In genomic region chr11:81369497-81370425, GRCm38 (mm10) we compare ENCODE assay signal across 14 mouse cellular contexts.
DNase-seq lines count a peak whose midpoint lies in the region; ATAC-seq lines count a peak whose summit lies in the region.
"Had no signal": no experiment of that assay in that cellular context is flagged by ENCODE, and none has a peak within 500 bp of the region (broad histone marks: within the 10 kb centered on the region; RNA-seq: fewer than 3 reads in every experiment).

No protein-coding gene starts in this region.

- peak overlapping the region; percentile 43 for H3K27ac ChIP-seq in kidney, embryonic 15.5 days
- H3K27ac ChIP-seq in neural tube, embryonic 11.5 days (ENCODE audit: low read depth, low read length), result 0 out of 2 replicates have a peak overlapping the region, but pooled peaks have one; percentile 17
- H3K27ac ChIP-seq: liver, embryonic 13.5 days; midbrain, embryonic 12.5 days; stomach, embryonic 15.5 days had no signal

- no peak overlapping the region for H3K9ac ChIP-seq in kidney, embryonic 15.5 days
- no peak overlapping the region for H3K9ac ChIP-seq in neural tube, embryonic 11.5 days (ENCODE audit: low read length)
- H3K9ac ChIP-seq: liver, embryonic 13.5 days; midbrain, embryonic 12.5 days; stomach, embryonic 15.5 days had no signal

- 25% methylated on average over 10 of the region's 10 CpGs for WGBS in kidney, embryonic 15.5 days
- WGBS in neural tube, embryonic 11.5 days, result 38% methylated on average over 10 of the region's 10 CpGs

- no peaks in the 10 kb centered on the region for H3K27me3 ChIP-seq in kidney, embryonic 15.5 days
- H3K27me3 ChIP-seq in neural tube, embryonic 11.5 days (ENCODE audit: control insufficient read depth, insufficient read depth, low read length), result no peaks in the 10 kb centered on the region
- H3K27me3 ChIP-seq: liver, embryonic 13.5 days; stomach, embryonic 15.5 days had no signal

- DNase-seq in gastrocnemius, adult 18-20 months (ENCODE audit: low spot score), result peak; percentile 15
- DNase-seq in gastrocnemius, postnatal 36 days, result no peak
- DNase-seq in lung, postnatal 36 days, result peak; percentile 13
- no peak for DNase-seq in lung, postnatal 4 days
- DNase-seq in neural tube, embryonic 11.5 days (ENCODE audit: low spot score), result peak; percentile 48
- DNase-seq in left cerebral cortex, adult 11 months (ENCODE audit: low spot score), result no peak
- DNase-seq: B cell, adult 2 months; cerebellum, postnatal 36 days; layer of hippocampus, adult 9-11 months; liver, embryonic 13.5 days had no signal

- no peak overlapping the region for H3K4me2 ChIP-seq in kidney, embryonic 15.5 days
- no peak overlapping the region for H3K4me2 ChIP-seq in neural tube, embryonic 11.5 days (ENCODE audit: low read depth)
- H3K4me2 ChIP-seq: liver, embryonic 13.5 days; midbrain, embryonic 12.5 days; stomach, embryonic 15.5 days had no signal

- no peak overlapping the region for H3K4me3 ChIP-seq in kidney, embryonic 15.5 days (replicated peaks)
- H3K4me3 ChIP-seq in neural tube, embryonic 11.5 days (ENCODE audit: low read depth, low read length), result no peak overlapping the region
- H3K4me3 ChIP-seq: liver, embryonic 13.5 days; midbrain, embryonic 12.5 days; stomach, embryonic 15.5 days had no signal

- H3K36me3 ChIP-seq in kidney, embryonic 15.5 days, result no peaks in the 10 kb centered on the region
- no peaks in the 10 kb centered on the region for H3K36me3 ChIP-seq in neural tube, embryonic 11.5 days (ENCODE audit: control insufficient read depth, insufficient read depth, low read length)
- H3K36me3 ChIP-seq: liver, embryonic 13.5 days; midbrain, embryonic 12.5 days; stomach, embryonic 15.5 days had no signal

- peaks cover 45% of the 10 kb centered on the region for H3K4me1 ChIP-seq in kidney, embryonic 15.5 days
- H3K4me1 ChIP-seq in neural tube, embryonic 11.5 days (ENCODE audit: control insufficient read depth, insufficient read depth, low read length), result peaks cover 5% of the 10 kb centered on the region; the same call in 1 of the 2 replicates
- H3K4me1 ChIP-seq: liver, embryonic 13.5 days; stomach, embryonic 15.5 days had no signal

- H3K9me3 ChIP-seq in kidney, embryonic 15.5 days (replicated peaks), result no peaks in the 10 kb centered on the region
- no peaks in the 10 kb centered on the region for H3K9me3 ChIP-seq in neural tube, embryonic 11.5 days (ENCODE audit: control insufficient read depth, low read length)
- H3K9me3 ChIP-seq: midbrain, embryonic 12.5 days; stomach, embryonic 15.5 days had no signal

- intact Hi-C loops in gastrocnemius, postnatal 36 days (cut with DNase I), result no loop called here

- peak; percentile 60 for ATAC-seq in kidney, embryonic 15.5 days (replicated peaks; ENCODE audit: low FRiP score)
- ATAC-seq in neural tube, embryonic 11.5 days (ENCODE audit: insufficient read depth, low FRiP score, low TSS enrichment), result no peak
- ATAC-seq in activated CD4-positive, CD25-positive, alpha-beta regulatory T cell, adult 4 months, result no peak

Comparison
In these comparisons a context has a peak if more than half of its experiments do, and no peak if none do; other contexts are left out.
1. DNase-seq: peak in gastrocnemius, adult 18-20 months (single experiment), lung, postnatal 36 days (single experiment) and neural tube, embryonic 11.5 days (single experiment); none in gastrocnemius, postnatal 36 days (0 of 2), lung, postnatal 4 days (0 of 2) and left cerebral cortex, adult 11 months (single experiment).